Mouse (Mus musculus): ENCODE results near the gene Ppm1h.

DNA sequence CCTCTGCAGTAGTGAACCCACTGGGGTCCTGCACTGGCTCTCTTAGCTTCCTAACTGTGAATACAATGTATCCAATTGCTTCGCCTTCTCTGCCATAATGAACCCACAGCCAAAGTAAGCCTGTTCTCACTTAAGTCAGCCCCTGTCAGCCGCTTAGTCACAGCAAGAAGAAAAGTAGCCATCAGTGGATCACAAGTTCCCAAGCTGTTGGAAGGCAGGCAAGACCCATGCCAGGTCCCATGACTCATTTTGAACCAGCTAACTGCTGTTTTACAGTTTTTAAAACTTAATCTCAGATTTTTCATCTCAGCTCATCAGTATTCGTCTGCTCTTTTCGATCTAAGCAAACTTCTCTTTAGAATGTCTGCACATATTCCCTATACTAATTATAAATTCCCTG lies 61.6 kb downstream of the Ppm1h start:
- TF ChIP-seq CTCF (IDR thresholded peaks at IDR 0.05; ENCODE audit: extremely low read depth, insufficient read depth, low read length) (no peak), POLR2A (IDR thresholded peaks at IDR 0.05; ENCODE audit: extremely low read depth, insufficient read depth, low read length) (no peak)

Data from cortical plate, adult 2 months (tissue).